Mouse (Mus musculus) neural tube, embryonic 14.5 days (tissue): ENCODE measurements around the gene Zfp358. TPM values are rescaled to one million over a fixed set of nuclear protein-coding genes. Genes with fewer than 3 reads are reported as not detected.

ENCODE experiments used
- ATAC-seq: fragments of 200-750 bp; cut with Nextera tagmentation; 2 replicates; pipeline ENCODE4 v1.8.0; 2017; ENCODE audit warnings: low read depth, mild to moderate bottlenecking, moderate TSS enrichment, moderate library complexity
- H3K27ac ChIP-seq: fragments of 300-500 bp; sonication (generic); 2 replicates; pipeline ENCODE4 v1.5.1; 2014; ENCODE audit warnings: low read depth, mild to moderate bottlenecking, control low read depth, low read length, moderate library complexity, mixed read lengths
- H3K27me3 ChIP-seq: fragments of 300-500 bp; sonication (generic); 2 replicates; pipeline ENCODE4 v1.6.1; 2014; ENCODE audit warnings: low read length; ENCODE audit not compliant: control insufficient read depth, insufficient read depth
- H3K36me3 ChIP-seq: fragments of 300-500 bp; sonication (generic); 2 replicates; pipeline ENCODE4 v1.6.1; 2014; ENCODE audit warnings: low read length, mixed read lengths; ENCODE audit not compliant: control insufficient read depth, insufficient read depth
- H3K4me1 ChIP-seq: fragments of 300-500 bp; sonication (generic); 2 replicates; pipeline ENCODE4 v1.6.1; 2014; ENCODE audit warnings: low read length; ENCODE audit not compliant: control insufficient read depth, insufficient read depth
- H3K4me2 ChIP-seq: fragments of 300-500 bp; sonication (generic); 2 replicates; pipeline ENCODE4 v1.6.1; 2014; ENCODE audit warnings: mild to moderate bottlenecking, low read depth, low read length, control low read depth
- H3K4me3 ChIP-seq: fragments of 300-500 bp; sonication (generic); 2 replicates; pipeline ENCODE4 v1.5.1; 2014; ENCODE audit warnings: low read depth, low read length, control low read depth, mixed read lengths
- H3K9ac ChIP-seq: fragments of 300-500 bp; sonication (generic); replicated peaks from 2 replicates; pipeline ENCODE4 v1.6.1; 2014; ENCODE audit warnings: low read depth, mild to moderate bottlenecking, control low read depth, low read length, mixed read lengths
- H3K9me3 ChIP-seq: fragments of 300-500 bp; sonication (generic); 2 replicates; pipeline ENCODE4 v1.6.1; 2016; ENCODE audit warnings: low read length; ENCODE audit not compliant: control insufficient read depth
- WGBS: fragments of 180-500 bp; shearing (Covaris S2); extraction: QIAGEN DNeasy Blood & Tissue Kit; methylation state at CpG from one replicate; pipeline ENCODE4 v1.1.7; 2014; 5-methylcytosine and 5-hydroxymethylcytosine counted together
- polyA plus RNA-seq: library from polyadenylated mRNA; unstranded; fragments of >200 nt; fragmentation: Nextera tagmentation; extraction: Ambion mirVana; gene quantifications from 2 replicates; pipeline ENCODE4 v1.2.1, GENCODE M21; 2014

The Zfp358 gene
- polyA plus RNA-seq, result 26.4 and 43.5 TPM in 2 replicates

DNA sequence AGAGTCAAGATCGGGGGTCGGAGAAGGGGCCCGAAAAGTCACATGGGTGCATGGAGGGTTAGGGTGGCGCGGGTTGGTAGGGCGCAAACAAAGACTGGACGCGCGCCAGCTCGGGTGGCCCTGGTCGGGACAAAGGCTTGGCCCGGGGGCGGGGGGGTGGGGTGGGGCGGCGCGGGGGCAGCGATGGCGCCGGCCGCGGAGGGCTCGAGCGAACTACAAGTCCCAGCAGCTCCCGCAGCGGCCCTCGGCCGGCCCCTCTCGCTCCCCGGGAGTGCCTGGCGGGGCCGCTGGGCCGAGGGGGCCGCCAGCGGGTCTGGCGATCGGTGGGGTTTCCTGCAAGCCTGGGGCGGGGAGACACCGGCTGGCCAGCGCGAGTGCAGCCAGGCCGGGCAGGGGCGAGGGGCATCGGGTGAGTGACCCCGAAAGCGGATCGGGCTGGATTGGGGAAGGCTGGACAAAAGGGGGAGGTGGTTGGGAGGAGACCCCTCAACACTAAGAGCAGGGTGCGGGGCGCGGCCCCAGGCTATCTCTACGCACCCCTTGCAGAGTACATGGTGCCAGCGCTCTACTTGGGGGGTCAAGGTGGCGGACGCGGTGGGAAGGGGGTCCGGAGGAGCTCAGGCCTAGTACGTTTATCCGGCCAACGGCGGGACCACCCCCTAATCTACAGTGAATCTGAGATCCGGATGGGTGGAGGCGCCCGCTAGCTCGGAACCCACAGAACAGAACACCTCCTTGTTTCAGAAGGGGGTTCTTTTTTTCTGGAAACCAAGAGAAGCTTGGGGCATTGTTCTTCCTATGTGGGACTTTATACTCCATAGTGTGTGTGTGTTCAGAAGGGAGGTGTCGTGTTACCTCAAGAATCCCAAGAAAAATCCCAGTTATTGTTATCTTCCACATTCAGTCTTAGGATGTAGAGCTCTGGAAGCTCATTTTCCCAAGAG lies at the start of gene Zfp358:
Zfp358 (plus strand) TSS at position 238 of the 944 bp plus-strand sequence.
- Histone ChIP-seq H3K36me3 (peaks cover 15% of the 10 kb centered on the region), H3K9me3 (no peaks in the 10 kb centered on the region), H3K27ac (peak within 1 kb of the TSS; percentile 88), H3K4me2 (peak within 1 kb of the TSS; percentile 93), H3K27me3 (no peaks in the 10 kb centered on the region), H3K4me1 (peaks cover 3% of the 10 kb centered on the region; the same call in 1 of the 2 replicates), H3K4me3 (peak within 1 kb of the TSS; percentile 91), H3K9ac (peak within 1 kb of the TSS; percentile 97)
- under 1% methylated on average over 57 of the region's 64 CpGs for WGBS
- peak; percentile 90 for ATAC-seq

DNA sequence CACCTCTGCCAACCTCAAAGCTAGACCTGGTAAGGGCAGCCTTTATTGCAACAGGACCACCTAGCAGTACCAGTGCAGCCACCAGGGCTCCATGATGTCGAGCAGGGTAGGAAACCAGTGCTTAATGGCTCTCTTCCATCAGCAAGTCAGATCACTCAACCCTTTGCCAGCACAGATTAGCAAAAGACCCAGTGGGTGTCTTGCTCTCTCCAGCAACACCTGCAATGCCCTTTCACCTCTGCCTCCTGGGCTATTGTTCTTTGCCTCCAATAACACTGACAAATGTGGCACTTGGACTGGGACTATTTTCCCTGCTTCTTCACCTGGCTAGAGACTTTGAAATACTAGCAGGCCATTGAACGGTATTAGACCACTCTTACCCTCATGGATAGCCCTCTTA lies 43.7 kb upstream of the Zfp358 start:
- Histone ChIP-seq H3K36me3 (peaks cover 29% of the 10 kb centered on the region), H3K4me3 (no peak overlapping the region), H3K4me2 (no peak overlapping the region), H3K9ac (no peak overlapping the region), H3K27me3 (no peaks in the 10 kb centered on the region), H3K9me3 (no peaks in the 10 kb centered on the region), H3K4me1 (no peaks in the 10 kb centered on the region), H3K27ac (no peak overlapping the region)
- ATAC-seq, result no peak
- 95% methylated on average over 2 of the region's 2 CpGs for WGBS

DNA sequence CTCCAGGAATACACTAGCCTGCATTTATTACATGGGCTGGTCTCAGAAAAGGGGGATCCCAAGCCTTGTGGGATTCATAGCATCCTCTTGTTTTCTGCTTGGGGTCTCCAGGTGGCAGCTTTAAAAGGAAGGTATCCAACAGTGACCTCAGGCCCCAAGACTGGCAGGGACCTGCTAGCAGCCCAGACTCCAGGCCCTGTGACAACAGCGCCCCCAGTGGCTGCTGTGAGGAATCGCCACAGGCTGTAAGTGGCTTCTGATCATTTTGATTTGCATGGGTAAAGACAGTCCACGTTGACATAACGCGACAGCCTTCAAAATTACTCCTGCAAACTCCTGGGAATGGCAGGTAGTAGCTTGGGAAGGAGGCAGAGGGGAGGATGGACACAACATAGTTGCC lies 42.3 kb upstream of the Zfp358 start:
- no peaks in the 10 kb centered on the region for H3K4me1 ChIP-seq
- no peak overlapping the region for H3K9ac ChIP-seq
- peak; percentile 50; the same call in 1 of the 2 replicates for ATAC-seq
- 29% methylated on average over 5 of the region's 5 CpGs for WGBS
- no peak overlapping the region for H3K27ac ChIP-seq
- H3K4me3 ChIP-seq, result no peak overlapping the region
- no peak overlapping the region for H3K4me2 ChIP-seq
- H3K27me3 ChIP-seq, result no peaks in the 10 kb centered on the region
- no peaks in the 10 kb centered on the region for H3K9me3 ChIP-seq
- peaks cover 44% of the 10 kb centered on the region for H3K36me3 ChIP-seq

DNA sequence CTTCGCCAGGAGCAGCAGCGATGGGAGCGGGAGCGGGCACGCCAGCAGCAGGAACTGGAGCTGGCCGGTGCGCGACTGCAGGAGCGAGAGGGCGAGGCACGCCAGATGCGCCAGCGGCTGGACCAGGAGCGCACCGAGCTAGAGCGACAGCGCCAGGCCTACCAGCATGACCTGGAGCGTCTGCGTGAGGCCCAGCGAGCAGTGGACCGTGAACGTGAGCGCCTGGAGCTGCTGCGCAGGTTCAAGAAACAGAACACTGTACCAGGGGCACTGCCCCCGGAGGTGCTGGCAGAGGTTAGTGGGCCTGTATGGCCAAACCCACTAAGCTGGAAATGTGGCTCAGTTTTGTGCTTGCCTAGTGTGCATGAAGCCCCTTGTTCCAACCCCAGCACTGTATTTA lies 40.9 kb upstream of the Zfp358 start:
- H3K4me2 ChIP-seq, result no peak overlapping the region
- no peaks in the 10 kb centered on the region for H3K27me3 ChIP-seq
- H3K36me3 ChIP-seq, result peaks cover 52% of the 10 kb centered on the region
- H3K4me1 ChIP-seq, result no peaks in the 10 kb centered on the region
- no peaks in the 10 kb centered on the region for H3K9me3 ChIP-seq
- WGBS, result 98% methylated on average over 25 of the region's 25 CpGs
- no peak overlapping the region for H3K9ac ChIP-seq
- ATAC-seq, result no peak
- H3K27ac ChIP-seq, result no peak overlapping the region
- no peak overlapping the region for H3K4me3 ChIP-seq

GRCm38 (mm10) chr8:3463248-3463647 lies 29.7 kb upstream of the Zfp358 start:
- H3K36me3 ChIP-seq, result no peaks in the 10 kb centered on the region
- 84% methylated on average over 2 of the region's 2 CpGs for WGBS
- no peak for ATAC-seq

GRCm38 (mm10) chr8:3464309-3464708 lies 28.6 kb upstream of the Zfp358 start:
- H3K36me3 ChIP-seq, result no peaks in the 10 kb centered on the region
- 58% methylated on average over 5 of the region's 5 CpGs for WGBS

More at GRCm38 (mm10) chr8:3463248-3463647, 29.7 kb upstream of the Zfp358 start:
- Histone ChIP-seq H3K27me3 (no peaks in the 10 kb centered on the region), H3K27ac (no peak overlapping the region), H3K4me2 (no peak overlapping the region), H3K4me1 (no peaks in the 10 kb centered on the region), H3K9me3 (no peaks in the 10 kb centered on the region), H3K4me3 (no peak overlapping the region), H3K9ac (no peak overlapping the region)

DNA sequence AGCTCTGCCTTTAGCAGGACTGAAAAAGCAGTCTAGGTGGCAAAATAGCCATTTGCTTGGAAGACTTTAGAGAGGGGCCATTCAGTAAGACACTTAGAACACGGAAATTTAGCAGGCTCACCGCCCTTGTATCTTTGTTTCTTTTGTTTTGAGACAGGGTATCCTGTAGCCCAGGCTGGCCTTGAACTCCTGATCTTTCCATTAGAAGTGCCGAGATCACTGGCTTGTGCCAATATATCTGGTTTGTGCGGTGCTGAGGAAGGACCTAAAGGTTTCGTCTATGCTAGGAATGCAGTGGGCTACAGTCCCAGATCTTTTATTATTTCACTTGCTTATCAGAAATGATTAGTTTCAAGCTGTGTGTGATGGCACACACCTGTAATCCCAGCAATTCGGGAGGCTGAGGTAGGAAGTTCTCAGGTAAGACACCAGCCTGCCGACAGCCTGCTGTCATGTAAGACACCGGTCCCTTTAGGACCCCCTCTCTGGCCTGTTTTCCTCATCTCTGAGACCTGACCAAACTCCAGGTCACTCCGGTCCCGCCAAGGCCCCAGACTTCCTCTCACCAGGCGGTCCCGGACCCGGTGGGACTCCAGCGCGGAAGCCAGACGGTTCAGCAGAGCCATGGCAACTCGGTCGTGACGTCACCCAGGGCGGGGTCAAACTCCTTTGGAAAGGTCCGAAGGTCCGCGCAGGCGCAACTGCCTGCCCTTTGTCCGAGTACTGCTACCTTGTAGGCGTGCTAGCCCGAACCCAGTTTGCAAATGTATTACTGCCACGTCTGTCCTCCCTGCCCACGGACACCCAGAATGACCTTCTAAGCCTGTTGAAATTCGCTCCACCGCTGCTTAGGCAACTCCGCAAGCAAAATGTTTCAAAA lies 25.7 kb upstream of the Zfp358 start, which contains the start of gene Pex11g:
Pex11g (minus strand) TSS at position 675 of the 880 bp plus-strand sequence.
- Histone ChIP-seq H3K27me3 (no peaks in the 10 kb centered on the region), H3K4me1 (no peaks in the 10 kb centered on the region), H3K4me2 (peak within 1 kb of the TSS; percentile 64), H3K4me3 (peak within 1 kb of the TSS; percentile 38), H3K9ac (peak within 1 kb of the TSS; percentile 53), H3K9me3 (no peaks in the 10 kb centered on the region), H3K36me3 (no peaks in the 10 kb centered on the region), H3K27ac (peak within 1 kb of the TSS; percentile 82)
- 9% methylated on average over 32 of the region's 32 CpGs for WGBS
- ATAC-seq, result peak; percentile 93

More at GRCm38 (mm10) chr8:3464309-3464708, 28.6 kb upstream of the Zfp358 start:
- Histone ChIP-seq H3K27ac (no peak overlapping the region), H3K27me3 (no peaks in the 10 kb centered on the region), H3K4me1 (no peaks in the 10 kb centered on the region), H3K9ac (no peak overlapping the region), H3K4me3 (no peak overlapping the region), H3K4me2 (no peak overlapping the region), H3K9me3 (no peaks in the 10 kb centered on the region)
- ATAC-seq, result no peak

GRCm38 (mm10) chr8:3467886-3468545 lies 24.9 kb upstream of the Zfp358 start:
- Histone ChIP-seq H3K4me1 (no peaks in the 10 kb centered on the region), H3K36me3 (no peaks in the 10 kb centered on the region), H3K9me3 (no peaks in the 10 kb centered on the region), H3K9ac (peak overlapping the region; percentile 53), H3K27ac (peak overlapping the region; percentile 82), H3K4me2 (peak overlapping the region; percentile 64), H3K4me3 (peak overlapping the region; percentile 38), H3K27me3 (no peaks in the 10 kb centered on the region)
- 54% methylated on average over 9 of the region's 9 CpGs for WGBS
- 0 out of 2 replicates have a peak, but pooled peaks have one; percentile 12 for ATAC-seq
